Mouse (Mus musculus) embryonic facial prominence, embryonic 11.5 days (tissue): Measurements from ENCODE around the gene Slc9a9. TPM values are rescaled to one million over a fixed set of nuclear protein-coding genes. Genes with fewer than 3 reads are reported as not detected.

Source experiments
- ATAC-seq: fragments of 200-750 bp; cut with Nextera tagmentation; replicated peaks from 2 replicates; pipeline ENCODE4 v1.8.0; 2017; ENCODE audit warnings: low read depth; ENCODE audit not compliant: insufficient number of reproducible peaks, low FRiP score, low TSS enrichment
- DNase-seq: peaks from one replicate; pipeline ENCODE4 v3.0.0-alpha.2; 2015; ENCODE audit warnings: low spot score
- H3K27ac ChIP-seq: fragments of 300-500 bp; sonication (generic); replicated peaks from 2 replicates; pipeline ENCODE4 v1.5.1; 2014; ENCODE audit warnings: mild to moderate bottlenecking, low read depth, low read length, control low read depth
- H3K27me3 ChIP-seq: fragments of 300-500 bp; sonication (generic); 2 replicates; pipeline ENCODE4 v1.6.1; 2014; ENCODE audit warnings: mild to moderate bottlenecking, low read length, moderate library complexity, mixed read lengths; ENCODE audit not compliant: control insufficient read depth, insufficient read depth
- H3K36me3 ChIP-seq: fragments of 300-500 bp; sonication (generic); replicated peaks from 2 replicates; pipeline ENCODE4 v1.6.1; 2014; ENCODE audit warnings: low read depth, mild to moderate bottlenecking, low read length, moderate library complexity, mixed read lengths; ENCODE audit not compliant: control insufficient read depth, insufficient read depth
- H3K4me1 ChIP-seq: fragments of 300-500 bp; sonication (generic); 2 replicates; pipeline ENCODE4 v1.6.1; 2014; ENCODE audit warnings: low read length, mixed read lengths; ENCODE audit not compliant: control insufficient read depth, insufficient read depth
- H3K4me2 ChIP-seq: fragments of 300-500 bp; sonication (generic); 2 replicates; pipeline ENCODE4 v1.6.1; 2014; ENCODE audit warnings: low read depth, mild to moderate bottlenecking, control low read depth, low read length, moderate library complexity
- H3K4me3 ChIP-seq: fragments of 300-500 bp; sonication (generic); 2 replicates; pipeline ENCODE4 v1.5.1; 2014; ENCODE audit warnings: low read depth, low read length, control low read depth
- H3K9ac ChIP-seq: fragments of 300-500 bp; sonication (generic); replicated peaks from 2 replicates; pipeline ENCODE4 v1.6.1; 2014; ENCODE audit warnings: mild to moderate bottlenecking, control low read depth, low read length
- H3K9me3 ChIP-seq: fragments of 300-500 bp; sonication (generic); replicated peaks from 2 replicates; pipeline ENCODE4 v1.6.1; 2016; ENCODE audit warnings: mild to moderate bottlenecking, low read length, inconsistent platforms, mixed read lengths; ENCODE audit not compliant: control insufficient read depth
- WGBS: fragments of 180-500 bp; shearing (Covaris S2); extraction: QIAGEN DNeasy Blood & Tissue Kit; methylation state at CpG from one replicate; pipeline ENCODE4 v1.1.7; 2014; 5-methylcytosine and 5-hydroxymethylcytosine counted together
- polyA plus RNA-seq: library from polyadenylated mRNA; unstranded; fragments of >200 nt; fragmentation: Nextera tagmentation; extraction: Ambion mirVana; gene quantifications from 2 replicates; pipeline ENCODE4 v1.2.1, GENCODE M21; 2014

Gene Slc9a9
- polyA plus RNA-seq, 1 experiment from 2014 or later = 4.7 TPM

DNA sequence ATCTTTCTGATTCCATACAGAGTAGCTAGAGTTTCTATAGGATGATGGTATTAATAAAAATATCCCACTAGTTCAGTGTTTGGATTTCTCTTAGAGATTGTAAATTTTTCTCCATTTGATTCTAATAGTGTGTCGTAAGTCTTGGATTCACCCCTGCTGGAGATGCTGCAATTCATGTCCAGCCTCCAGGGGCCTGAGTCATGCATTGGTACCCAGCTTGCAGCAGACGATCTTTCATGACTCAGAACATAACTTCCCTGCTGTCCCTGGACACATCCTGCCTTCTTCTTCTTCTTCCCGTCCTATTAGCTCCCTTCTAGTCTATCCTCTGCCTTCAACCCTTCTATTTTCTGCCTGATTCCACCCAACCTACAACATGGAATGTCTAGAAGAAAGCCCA lies 181.8 kb downstream of the Slc9a9 start:
- no peak for DNase-seq
- no peak for ATAC-seq
- 74% methylated on average over 3 of the region's 3 CpGs for WGBS

DNA sequence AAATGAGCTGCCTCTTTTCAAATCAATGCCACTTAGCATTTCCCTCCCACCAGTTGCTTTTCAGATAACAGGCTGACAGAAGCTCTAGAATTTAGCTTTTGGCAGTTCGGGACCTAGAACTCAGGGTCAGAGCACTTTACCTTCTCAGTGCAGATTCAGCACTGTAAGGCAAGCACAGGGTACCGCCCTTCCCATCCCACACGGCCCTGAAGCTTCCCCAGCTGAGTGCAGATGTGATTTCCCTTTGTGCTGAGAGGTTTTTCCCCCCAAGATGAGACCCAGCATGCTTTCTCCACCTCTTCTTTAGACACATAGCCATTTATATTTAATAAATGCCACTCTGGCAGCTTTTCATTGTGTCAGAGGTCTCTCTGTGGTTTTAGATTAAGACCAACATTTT lies 186.4 kb downstream of the Slc9a9 start:
- Histone ChIP-seq H3K4me1 (no peaks in the 10 kb centered on the region), H3K27me3 (no peaks in the 10 kb centered on the region), H3K4me3 (no peak overlapping the region), H3K9ac (no peak overlapping the region), H3K36me3 (no peaks in the 10 kb centered on the region), H3K27ac (no peak overlapping the region), H3K4me2 (no peak overlapping the region), H3K9me3 (no peaks in the 10 kb centered on the region)
- no peak for DNase-seq
- no peak for ATAC-seq
- WGBS = 66% methylated on average over 3 of the region's 3 CpGs

More for the DNA sequence above, 181.8 kb downstream of the Slc9a9 start:
- Histone ChIP-seq H3K27me3 (no peaks in the 10 kb centered on the region), H3K9ac (no peak overlapping the region), H3K27ac (no peak overlapping the region), H3K9me3 (no peaks in the 10 kb centered on the region), H3K4me1 (no peaks in the 10 kb centered on the region), H3K4me2 (no peak overlapping the region), H3K4me3 (no peak overlapping the region), H3K36me3 (no peaks in the 10 kb centered on the region)

DNA sequence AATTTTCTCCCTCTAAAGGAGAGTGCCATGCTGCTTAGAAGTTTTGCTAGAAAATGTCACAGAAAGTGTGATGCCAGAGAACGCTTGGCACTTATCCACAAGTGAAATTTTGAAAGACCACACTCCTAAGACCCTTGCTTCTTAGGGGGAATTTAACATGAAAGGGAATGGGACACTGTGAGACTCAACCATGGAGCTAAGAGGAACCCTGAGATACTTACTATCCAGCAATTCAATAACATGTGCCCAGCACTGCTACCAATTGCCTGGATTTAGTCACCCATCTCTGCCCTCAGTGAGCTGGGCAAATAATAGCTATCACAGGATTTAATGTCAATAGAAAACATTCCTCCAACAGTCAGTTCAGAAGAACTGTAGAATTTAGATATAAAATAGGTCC lies 198.8 kb downstream of the Slc9a9 start:
- H3K4me1 ChIP-seq = no peaks in the 10 kb centered on the region
- H3K27me3 ChIP-seq = no peaks in the 10 kb centered on the region
- H3K27ac ChIP-seq = no peak overlapping the region
- WGBS = 86% methylated on average over 1 of the region's 1 CpGs
- DNase-seq (no peak), ATAC-seq (no peak)
- no peak overlapping the region for H3K4me3 ChIP-seq
- no peak overlapping the region for H3K4me2 ChIP-seq
- no peaks in the 10 kb centered on the region for H3K9me3 ChIP-seq
- no peak overlapping the region for H3K9ac ChIP-seq
- H3K36me3 ChIP-seq = no peaks in the 10 kb centered on the region

DNA sequence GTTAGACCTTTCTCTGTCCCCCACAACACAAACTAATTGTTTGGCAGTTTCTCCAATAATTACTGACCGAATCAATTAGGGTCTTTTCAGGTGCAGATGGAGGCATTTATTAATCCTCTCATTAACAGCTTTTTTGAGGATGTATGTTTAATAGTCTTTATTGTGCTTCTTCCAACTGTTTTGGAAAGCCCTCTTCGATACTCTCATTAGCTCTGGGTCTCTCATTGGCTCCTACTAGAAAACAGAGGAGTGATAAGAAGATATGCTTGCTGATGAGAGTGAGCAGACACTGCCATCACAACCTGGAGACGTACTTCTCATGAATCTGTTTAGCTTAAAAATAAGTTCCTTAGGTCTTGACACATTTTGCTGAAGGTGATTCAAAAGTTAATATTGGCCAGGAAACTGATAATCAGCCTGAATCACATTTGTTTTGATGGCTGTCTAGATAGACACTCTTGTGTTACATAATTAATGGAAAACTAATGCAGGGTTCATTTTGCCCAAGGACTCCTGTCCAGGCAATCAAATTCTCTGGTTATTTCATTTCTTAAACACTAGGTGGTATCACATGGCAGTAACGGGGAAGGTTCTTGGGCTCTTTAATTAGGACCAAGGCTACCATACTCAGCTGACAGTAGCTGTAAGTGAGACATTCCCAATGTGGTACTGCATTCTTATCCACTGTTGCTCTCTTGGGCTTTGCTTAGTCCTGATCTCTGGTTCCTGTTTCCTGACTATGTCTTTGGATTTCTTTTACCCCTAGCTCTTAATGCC lies 199.5 kb downstream of the Slc9a9 start:
- no peaks in the 10 kb centered on the region for H3K4me1 ChIP-seq
- ATAC-seq (no peak), DNase-seq (peak; percentile 26)
- H3K9ac ChIP-seq = no peak overlapping the region
- no peaks in the 10 kb centered on the region for H3K27me3 ChIP-seq
- H3K4me2 ChIP-seq = no peak overlapping the region
- H3K36me3 ChIP-seq = no peaks in the 10 kb centered on the region
- H3K4me3 ChIP-seq = no peak overlapping the region
- H3K27ac ChIP-seq = no peak overlapping the region
- 66% methylated on average over 4 of the region's 4 CpGs for WGBS
- H3K9me3 ChIP-seq = no peaks in the 10 kb centered on the region

- Histone ChIP-seq H3K27ac (no peak overlapping the region), H3K4me3 (no peak overlapping the region), H3K27me3 (no peaks in the 10 kb centered on the region), H3K4me2 (no peak overlapping the region), H3K9me3 (no peaks in the 10 kb centered on the region), H3K9ac (no peak overlapping the region), H3K36me3 (no peaks in the 10 kb centered on the region), H3K4me1 (no peaks in the 10 kb centered on the region)
- DNase-seq (no peak), ATAC-seq (no peak)
- 90% methylated on average over 3 of the region's 3 CpGs for WGBS
Measured at GRCm38 (mm10) chr9:94882517-94882916, 212.8 kb downstream of the Slc9a9 start.

GRCm38 (mm10) chr9:94883435-94883834 lies 213.7 kb downstream of the Slc9a9 start:
- Histone ChIP-seq H3K27ac (no peak overlapping the region), H3K9ac (no peak overlapping the region), H3K36me3 (no peaks in the 10 kb centered on the region), H3K9me3 (no peaks in the 10 kb centered on the region), H3K4me3 (no peak overlapping the region), H3K27me3 (no peaks in the 10 kb centered on the region), H3K4me2 (no peak overlapping the region), H3K4me1 (no peaks in the 10 kb centered on the region)
- DNase-seq (no peak), ATAC-seq (no peak)
- WGBS = 89% methylated on average over 5 of the region's 5 CpGs

DNA sequence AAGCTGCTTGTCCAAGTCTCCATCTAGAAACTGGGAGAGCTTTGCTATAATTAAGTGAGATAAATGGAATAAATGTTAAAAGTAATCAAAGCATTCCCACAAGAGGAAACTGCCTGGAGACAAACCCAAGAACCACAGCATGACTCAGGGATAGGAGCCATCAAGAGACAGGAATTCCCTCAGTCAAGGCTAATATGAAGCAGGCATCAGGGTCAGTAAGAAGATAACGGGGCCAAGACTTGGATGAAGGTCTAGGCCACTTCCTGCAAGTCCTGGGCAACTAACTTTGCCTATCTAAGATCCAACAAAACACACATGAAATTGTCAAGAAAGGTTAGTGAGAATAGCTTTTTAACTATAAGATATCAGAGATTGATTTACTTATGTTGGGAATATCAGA lies 215.4 kb downstream of the Slc9a9 start:
- DNase-seq = no peak
- H3K4me1 ChIP-seq = no peaks in the 10 kb centered on the region
- no peak for ATAC-seq
- no peak overlapping the region for H3K4me3 ChIP-seq
- no peak overlapping the region for H3K27ac ChIP-seq
- H3K4me2 ChIP-seq = no peak overlapping the region
- no peaks in the 10 kb centered on the region for H3K9me3 ChIP-seq
- H3K36me3 ChIP-seq = no peaks in the 10 kb centered on the region
- no peak overlapping the region for H3K9ac ChIP-seq
- no peaks in the 10 kb centered on the region for H3K27me3 ChIP-seq
- WGBS = 67% methylated on average over 1 of the region's 1 CpGs

DNA sequence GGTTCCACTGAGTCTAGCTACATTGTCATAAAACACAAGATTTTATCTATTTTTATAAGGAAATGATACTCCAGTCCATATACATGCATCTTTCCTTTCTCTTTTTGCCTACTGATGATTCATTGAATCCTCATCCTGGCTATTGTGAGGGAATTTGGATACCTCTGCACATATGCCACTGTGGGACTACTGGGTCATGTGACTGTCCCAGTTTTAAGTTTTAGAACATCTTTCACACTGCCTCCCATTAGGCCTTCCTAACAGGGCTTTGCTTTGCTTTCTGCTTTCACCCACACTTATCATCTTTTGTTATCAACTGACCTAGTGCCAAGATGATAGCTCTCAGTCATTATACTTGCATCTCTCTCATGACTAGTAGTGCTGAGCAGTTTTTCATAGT lies 219.9 kb downstream of the Slc9a9 start:
- no peak for ATAC-seq
- Histone ChIP-seq H3K36me3 (no peaks in the 10 kb centered on the region), H3K27me3 (no peaks in the 10 kb centered on the region), H3K9ac (no peak overlapping the region), H3K4me2 (no peak overlapping the region), H3K27ac (no peak overlapping the region), H3K4me1 (no peaks in the 10 kb centered on the region), H3K9me3 (no peaks in the 10 kb centered on the region), H3K4me3 (no peak overlapping the region)
- no peak for DNase-seq
